ENCODE assay signal across 22 mouse cellular contexts in genomic region chr7:100471407-100471797, GRCm38 (mm10). TPM values are rescaled to one million over a fixed set of nuclear protein-coding genes. Genes with fewer than 3 reads are reported as not detected.
"Had no signal": no experiment of that assay in that cellular context is flagged by ENCODE, and none has a peak within 500 bp of the region (broad histone marks: within the 10 kb centered on the region; RNA-seq: fewer than 3 reads in every experiment).

No protein-coding gene starts in this region.

- H3K9me3 ChIP-seq: intestine, embryonic 15.5 days; kidney, embryonic 15.5 days; limb, embryonic 12.5 days; limb, embryonic 15.5 days; stomach, embryonic 15.5 days had no signal

- H3K4me1 ChIP-seq: intestine, embryonic 15.5 days; limb, embryonic 12.5 days; limb, embryonic 15.5 days; stomach, embryonic 15.5 days had no signal

- H3K9ac ChIP-seq: intestine, embryonic 15.5 days; kidney, embryonic 15.5 days; limb, embryonic 12.5 days; limb, embryonic 15.5 days; stomach, embryonic 15.5 days had no signal

- H3K27ac ChIP-seq: intestine, embryonic 15.5 days; kidney, embryonic 15.5 days; limb, embryonic 12.5 days; limb, embryonic 15.5 days; stomach, embryonic 15.5 days had no signal

- H3K4me2 ChIP-seq: intestine, embryonic 15.5 days; kidney, embryonic 15.5 days; limb, embryonic 12.5 days; limb, embryonic 15.5 days; midbrain, embryonic 11.5 days; stomach, embryonic 15.5 days had no signal

- DNase-seq: kidney, adult 11 months; kidney, adult 8-10 months; kidney, postnatal 10 days; kidney, postnatal 36 days; left cerebral cortex, postnatal 4 days; lung, adult 2 months; lung, postnatal 14 days; midbrain, embryonic 14.5 days; right cerebral cortex, postnatal 14 days; right cerebral cortex, postnatal 4 days; thymus, postnatal 25 days had no signal

- H3K4me3 ChIP-seq: intestine, embryonic 15.5 days; kidney, embryonic 15.5 days; limb, embryonic 12.5 days; limb, embryonic 15.5 days; stomach, embryonic 15.5 days had no signal

- H3K27me3 ChIP-seq: intestine, embryonic 15.5 days; kidney, embryonic 15.5 days; limb, embryonic 12.5 days; limb, embryonic 15.5 days; stomach, embryonic 15.5 days had no signal

- H3K36me3 ChIP-seq: stomach, embryonic 15.5 days had no signal

- ATAC-seq: intestine, embryonic 15.5 days had no signal

RNA-seq across cellular contexts. Expression of gene Ucp3, which starts 1.4 kb away (rescaled TPM):
- total RNA-seq: megakaryocyte progenitor cell, adult 5-6 weeks; megakaryocyte-erythroid progenitor cell, adult 5-6 weeks; midbrain, postnatal 0 days had no signal
- polyA plus RNA-seq: intestine, embryonic 15.5 days; limb, embryonic 12.5 days; midbrain, embryonic 11.5 days; midbrain, embryonic 14.5 days; neural tube, embryonic 11.5 days; neural tube, embryonic 14.5 days had no signal

RNA-seq across cellular contexts. Expression of gene Dnajb13, which starts 43.4 kb away (rescaled TPM):
- total RNA-seq: megakaryocyte progenitor cell, adult 5-6 weeks had no signal
